Mouse (Mus musculus): ENCODE results near the gene Zfp654. TPM values are rescaled to one million over a fixed set of nuclear protein-coding genes. Genes with fewer than 3 reads are reported as not detected.

The Zfp654 gene
- polyA plus RNA-seq, 1 experiment from 2014 or later: 2.4 TPM

Other genes starting within 250 kb of the Zfp654 start
- not detected in 2 replicates for gene Csnka2ip, start 249.2 kb downstream of the Zfp654 start, polyA plus RNA-seq (2015; fragmentation: Nextera tagmentation; extraction: Ambion mirVana)
- gene 4930453N24Rik, start 80.5 kb downstream of the Zfp654 start, polyA plus RNA-seq (2015; fragmentation: Nextera tagmentation; extraction: Ambion mirVana): 7.5 and 8.2 TPM in 2 replicates
- gene Cggbp1, start 344 bp upstream of the Zfp654 start, polyA plus RNA-seq (2015; fragmentation: Nextera tagmentation; extraction: Ambion mirVana): 22.9 and 23.0 TPM in 2 replicates